Mouse (Mus musculus): ENCODE measurements around the gene Dhx16.
A peak's percentile ranks its signal among the peaks of the same experiment; 100 is the strongest.

- no peak for TF ChIP-seq POLR2A (IDR thresholded peaks at IDR 0.05; ENCODE audit: insufficient read depth, low read length)
- peak; percentile 90 for TF ChIP-seq CTCF (IDR thresholded peaks at IDR 0.05; ENCODE audit: low read depth, low read length)
- TF ChIP-seq EP300 (IDR thresholded peaks at IDR 0.05; ENCODE audit: insufficient read depth, low read depth, low read length): no peak
Observed at GRCm38 (mm10) chr17:35937700-35938348, 58.2 kb downstream of the Dhx16 start.

Data from ES-Bruce4 (cell line).